Mouse (Mus musculus) CH12.LX (cell line): ENCODE measurements around the gene Ank2.

Experiments
- CTCF ChIP-seq, 2 experiments: IDR thresholded peaks in 1 of 2; conservative IDR thresholded peaks in 1 of 2; 2 replicates each; pipeline ENCODE4 v1.5.1; 2011 to 2012; ENCODE audit warnings: low read depth in 2 of 2, low read length in 2 of 2, improper control_type of control experiment in 1 of 2, inconsistent platforms in 1 of 2, mild to moderate bottlenecking in 1 of 2, moderate library complexity in 1 of 2
- MAZ ChIP-seq: IDR thresholded peaks from 2 replicates; pipeline ENCODE4 v1.6.1; 2012; ENCODE audit warnings: low read depth, mild to moderate bottlenecking, inconsistent platforms, low read length, improper control_type of control experiment, moderate library complexity
- UBTF ChIP-seq: IDR thresholded peaks from 2 replicates; pipeline ENCODE4 v1.6.1; 2012; ENCODE audit warnings: low read depth, mild to moderate bottlenecking, inconsistent platforms, low read length, improper control_type of control experiment, moderate library complexity

DNA sequence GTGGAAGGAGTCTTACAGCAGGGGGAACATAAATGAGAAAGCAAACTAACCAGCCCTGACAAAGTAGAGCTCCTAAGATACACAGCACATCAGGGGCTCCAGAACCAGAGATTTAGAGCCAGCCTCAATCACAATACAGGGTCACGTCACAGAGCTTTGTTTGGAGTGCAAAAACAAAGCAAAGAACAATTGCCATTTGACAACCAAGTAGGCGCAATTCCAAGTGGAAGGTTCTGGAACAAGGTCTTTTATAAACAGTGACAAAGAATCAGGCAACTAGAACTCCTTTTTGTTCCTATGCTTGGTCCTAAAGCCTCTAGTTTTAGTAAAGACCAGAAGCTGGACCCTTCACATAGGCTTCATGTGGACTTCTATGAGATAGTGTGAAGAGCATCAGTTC, 326.5 kb downstream of the Ank2 start:
- TF ChIP-seq CTCF (conservative IDR thresholded peaks at IDR 0.05 in 1 of 2, IDR thresholded peaks at IDR 0.05 in 1 of 2; ENCODE audit: low read depth in 2 of 2, low read length in 2 of 2), result no peak
- no peak for TF ChIP-seq UBTF
- TF ChIP-seq MAZ, result no peak
